Mouse (Mus musculus) hindbrain, embryonic 16.5 days (tissue): Measurements from ENCODE around the gene Acp1. TPM values are rescaled to one million over a fixed set of nuclear protein-coding genes. Genes with fewer than 3 reads are reported as not detected.

Experiments
- ATAC-seq: fragments of 200-750 bp; cut with Nextera tagmentation; 2 replicates; pipeline ENCODE4 v1.8.0; 2017; ENCODE audit warnings: moderate TSS enrichment, moderate library complexity
- H3K27ac ChIP-seq: fragments of 300-500 bp; sonication (generic); 2 replicates; pipeline ENCODE4 v1.5.1; 2014; ENCODE audit warnings: low read depth, mild to moderate bottlenecking, control low read depth, low read length, moderate library complexity
- H3K27me3 ChIP-seq: fragments of 300-500 bp; sonication (generic); replicated peaks from 2 replicates; pipeline ENCODE4 v1.6.1; 2014; ENCODE audit warnings: low read length; ENCODE audit not compliant: control insufficient read depth, insufficient read depth
- H3K36me3 ChIP-seq: fragments of 300-500 bp; sonication (generic); 2 replicates; pipeline ENCODE4 v1.6.1; 2014; ENCODE audit warnings: mild to moderate bottlenecking, low read length, moderate library complexity, mixed read lengths; ENCODE audit not compliant: control insufficient read depth, insufficient read depth
- H3K4me1 ChIP-seq: fragments of 300-500 bp; sonication (generic); 2 replicates; pipeline ENCODE4 v1.6.1; 2014; ENCODE audit warnings: low read depth, low read length; ENCODE audit not compliant: control insufficient read depth, insufficient read depth
- H3K4me2 ChIP-seq: fragments of 300-500 bp; sonication (generic); 2 replicates; pipeline ENCODE4 v1.6.1; 2014; ENCODE audit warnings: mild to moderate bottlenecking, low read length, control low read depth, moderate library complexity
- H3K4me3 ChIP-seq: fragments of 300-500 bp; sonication (generic); 2 replicates; pipeline ENCODE4 v1.5.1; 2014; ENCODE audit warnings: mild to moderate bottlenecking, low read length, control low read depth, moderate library complexity
- H3K9ac ChIP-seq: fragments of 300-500 bp; sonication (generic); 2 replicates; pipeline ENCODE4 v1.6.1; 2014; ENCODE audit warnings: low read depth, mild to moderate bottlenecking, control low read depth, low read length, moderate library complexity
- H3K9me3 ChIP-seq: fragments of 300-500 bp; sonication (generic); 2 replicates; pipeline ENCODE4 v1.6.1; 2014; ENCODE audit warnings: mild to moderate bottlenecking, low read length, moderate library complexity; ENCODE audit not compliant: control insufficient read depth
- WGBS: fragments of 180-500 bp; shearing (Covaris S2); extraction: QIAGEN DNeasy Blood & Tissue Kit; methylation state at CpG from one replicate; pipeline ENCODE4 v1.1.7; 2014; 5-methylcytosine and 5-hydroxymethylcytosine counted together
- polyA plus RNA-seq: library from polyadenylated mRNA; unstranded; fragments of >200 nt; fragmentation: Nextera tagmentation; extraction: Ambion mirVana; gene quantifications from 2 replicates; pipeline ENCODE4 v1.2.1, GENCODE M21; 2015

The Acp1 gene
- 106 and 115 TPM in 2 replicates for polyA plus RNA-seq

DNA sequence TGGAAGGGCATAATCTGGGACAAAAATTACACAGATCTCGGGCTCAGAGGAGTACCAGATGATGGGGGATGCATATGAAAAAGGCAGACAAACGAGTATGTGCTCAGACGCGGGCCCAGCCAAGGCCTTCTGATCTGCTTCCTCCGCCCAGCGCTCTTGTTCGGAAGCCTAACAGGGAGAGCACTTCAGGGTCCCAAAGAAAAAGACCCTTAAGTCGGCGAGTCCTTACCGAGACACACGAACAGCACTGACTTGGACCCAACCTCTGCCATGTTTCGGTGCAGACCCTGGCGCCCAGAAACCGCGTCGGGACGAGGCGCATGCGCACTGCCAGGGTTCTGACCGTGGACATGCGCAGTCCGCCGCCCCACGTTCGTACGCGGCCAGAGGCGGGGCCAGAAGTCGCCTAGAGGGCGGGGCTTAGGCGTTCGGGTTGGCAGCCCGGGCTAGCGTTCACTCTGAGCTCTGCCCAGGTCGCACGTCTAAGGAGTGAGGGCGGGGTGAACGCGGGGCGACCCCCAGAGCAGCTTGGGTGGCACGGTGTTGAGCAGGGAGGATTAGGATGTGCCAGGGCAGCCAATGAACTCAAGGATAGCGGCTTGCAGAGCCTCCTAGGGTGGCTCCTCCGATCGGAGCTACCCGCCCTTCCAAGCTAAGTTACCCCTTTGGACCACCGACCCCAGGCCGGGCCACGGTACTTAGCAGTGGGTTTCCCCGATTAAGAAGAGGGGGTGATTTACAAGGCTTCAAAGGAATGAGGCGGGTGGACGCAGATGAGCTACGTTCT lies at the start of gene Acp1, which contains the start of gene Sh3yl1:
Gene Acp1, minus strand, starts transcription at position 329 of the 787 bp plus-strand sequence.
Gene Sh3yl1, plus strand, starts transcription at position 408 of the 787 bp plus-strand sequence.
- Histone ChIP-seq H3K4me1 (peaks cover 17% of the 10 kb centered on the region), H3K9ac (peak within 1 kb of the TSS; percentile 79), H3K27ac (peak within 1 kb of the TSS; percentile 81), H3K36me3 (no peaks in the 10 kb centered on the region), H3K27me3 (no peaks in the 10 kb centered on the region), H3K9me3 (no peaks in the 10 kb centered on the region), H3K4me2 (peak within 1 kb of the TSS; percentile 85), H3K4me3 (peak within 1 kb of the TSS; percentile 75)
- WGBS = under 1% methylated on average over 52 of the region's 52 CpGs
- peak; percentile 98 for ATAC-seq

- Histone ChIP-seq H3K4me2 (no peak overlapping the region), H3K36me3 (peaks cover 30% of the 10 kb centered on the region)
- 49% methylated on average over 3 of the region's 3 CpGs for WGBS
Observed at GRCm38 (mm10) chr12:30944197-30944596, 32.8 kb upstream of the Acp1 start.

DNA sequence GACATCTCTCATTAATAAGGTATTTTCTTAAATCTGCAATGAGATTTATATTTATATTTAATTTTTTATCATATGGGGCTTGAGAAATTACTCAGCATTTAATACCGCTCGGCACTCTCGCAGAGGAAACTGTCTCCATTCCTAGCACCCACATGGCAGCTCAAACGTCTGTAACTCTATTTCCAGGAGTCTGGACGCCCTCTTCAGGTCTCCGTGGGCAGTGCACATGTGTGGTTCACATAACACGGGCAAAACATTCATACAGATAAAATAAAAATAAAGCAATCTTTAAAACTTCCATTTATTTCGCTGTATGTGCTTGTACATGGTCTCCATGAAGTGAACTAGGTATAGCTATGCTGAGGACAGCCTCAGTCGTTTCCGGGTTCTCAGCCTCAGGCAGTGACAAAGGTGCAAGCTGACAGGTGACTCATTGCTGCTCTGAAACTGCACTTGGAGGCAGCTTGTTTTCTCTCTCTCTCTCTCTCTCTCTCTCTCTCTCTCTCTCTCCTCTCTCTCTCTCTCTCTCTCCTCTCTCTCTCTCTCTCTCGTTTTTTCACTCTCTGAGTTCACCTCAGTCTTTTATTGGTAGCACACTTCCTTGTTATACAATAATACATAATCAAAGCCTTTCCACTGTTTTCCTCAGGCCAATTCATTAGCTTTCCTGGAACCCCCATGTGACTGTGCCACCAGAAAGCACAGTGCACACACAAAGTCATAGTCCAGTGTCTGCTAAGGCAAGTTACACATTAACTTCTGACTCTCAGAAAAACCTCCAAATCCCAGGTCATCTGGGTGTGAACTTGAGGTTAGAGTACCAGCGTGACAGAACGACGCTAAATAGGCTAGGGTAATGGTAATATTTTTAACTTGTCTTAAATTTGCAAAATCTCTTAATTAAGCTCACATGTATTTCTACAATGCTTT lies 31.9 kb upstream of the Acp1 start:
- no peak overlapping the region for H3K4me2 ChIP-seq
- H3K27me3 ChIP-seq = no peaks in the 10 kb centered on the region
- H3K27ac ChIP-seq = no peak overlapping the region
- ATAC-seq = no peak
- no peak overlapping the region for H3K9ac ChIP-seq
- H3K9me3 ChIP-seq = no peaks in the 10 kb centered on the region
- WGBS = 91% methylated on average over 14 of the region's 14 CpGs
- peaks cover 31% of the 10 kb centered on the region for H3K36me3 ChIP-seq
- H3K4me1 ChIP-seq = no peaks in the 10 kb centered on the region
- no peak overlapping the region for H3K4me3 ChIP-seq

More at GRCm38 (mm10) chr12:30944197-30944596, 32.8 kb upstream of the Acp1 start:
- no peaks in the 10 kb centered on the region for H3K27me3 ChIP-seq
- no peaks in the 10 kb centered on the region for H3K9me3 ChIP-seq
- no peak for ATAC-seq
- no peaks in the 10 kb centered on the region for H3K4me1 ChIP-seq
- H3K27ac ChIP-seq = no peak overlapping the region
- H3K9ac ChIP-seq = no peak overlapping the region
- H3K4me3 ChIP-seq = no peak overlapping the region

DNA sequence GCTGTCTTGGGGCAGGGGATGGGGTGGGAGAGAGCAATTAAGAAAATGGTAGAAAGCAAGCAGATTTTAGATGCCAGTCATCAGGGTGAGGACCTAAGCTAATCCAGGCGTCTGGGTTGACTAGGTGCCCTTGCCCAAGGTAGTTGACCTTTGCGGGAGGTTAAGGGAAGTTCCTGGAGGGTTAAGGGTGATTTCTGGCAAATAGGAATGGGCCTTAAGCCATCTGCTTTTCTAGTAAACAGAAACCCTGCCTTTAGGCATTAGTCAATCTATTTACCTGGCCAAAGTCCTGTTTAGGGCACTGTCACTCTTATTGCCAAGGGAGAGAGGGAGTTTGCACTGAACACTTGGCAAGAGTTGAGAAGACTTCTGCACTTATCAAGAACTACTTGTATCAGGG lies 25.5 kb upstream of the Acp1 start:
- no peak overlapping the region for H3K4me2 ChIP-seq
- 87% methylated on average over 2 of the region's 2 CpGs for WGBS
- H3K27me3 ChIP-seq = no peaks in the 10 kb centered on the region
- no peaks in the 10 kb centered on the region for H3K4me1 ChIP-seq
- H3K9ac ChIP-seq = no peak overlapping the region
- H3K36me3 ChIP-seq = peaks cover 9% of the 10 kb centered on the region
- H3K9me3 ChIP-seq = no peaks in the 10 kb centered on the region
- no peak for ATAC-seq
- no peak overlapping the region for H3K27ac ChIP-seq
- no peak overlapping the region for H3K4me3 ChIP-seq

GRCm38 (mm10) chr12:30933299-30933698 lies 21.9 kb upstream of the Acp1 start:
- Histone ChIP-seq H3K4me2 (no peak overlapping the region), H3K4me3 (no peak overlapping the region), H3K4me1 (no peaks in the 10 kb centered on the region), H3K36me3 (no peaks in the 10 kb centered on the region; the same call in 1 of the 2 replicates), H3K9ac (no peak overlapping the region), H3K27ac (no peak overlapping the region), H3K9me3 (no peaks in the 10 kb centered on the region), H3K27me3 (no peaks in the 10 kb centered on the region)
- 73% methylated on average over 2 of the region's 2 CpGs for WGBS
- no peak for ATAC-seq

GRCm38 (mm10) chr12:30928182-30928581 lies 16.8 kb upstream of the Acp1 start:
- H3K27me3 ChIP-seq = no peaks in the 10 kb centered on the region
- no peak overlapping the region for H3K27ac ChIP-seq
- 88% methylated on average over 6 of the region's 6 CpGs for WGBS
- ATAC-seq = no peak
- H3K4me3 ChIP-seq = no peak overlapping the region
- no peak overlapping the region for H3K4me2 ChIP-seq
- no peaks in the 10 kb centered on the region for H3K4me1 ChIP-seq
- H3K9ac ChIP-seq = no peak overlapping the region
- H3K9me3 ChIP-seq = no peaks in the 10 kb centered on the region
- peaks cover 11% of the 10 kb centered on the region for H3K36me3 ChIP-seq

DNA sequence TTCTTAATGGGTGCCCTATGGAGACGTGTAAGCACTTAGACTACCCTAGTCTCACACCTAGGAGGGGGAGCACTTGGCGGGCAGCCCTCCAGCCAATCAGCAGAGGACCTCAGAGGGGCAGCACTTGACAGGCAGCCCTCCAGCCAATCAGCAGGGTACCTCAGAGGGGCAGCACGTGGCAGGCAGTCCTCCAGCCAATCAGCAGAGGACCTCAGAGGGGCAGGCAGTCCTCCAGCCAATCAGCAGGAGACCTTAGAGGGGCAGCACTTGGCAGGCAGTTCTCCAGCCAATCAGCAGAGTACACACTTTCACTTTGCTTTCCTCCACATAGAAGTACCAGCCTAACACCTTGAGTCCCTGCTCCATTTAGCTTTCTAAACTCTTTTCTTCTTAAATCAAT lies 11.0 kb upstream of the Acp1 start:
- no peak overlapping the region for H3K4me2 ChIP-seq
- H3K27ac ChIP-seq = no peak overlapping the region
- ATAC-seq = no peak
- no peaks in the 10 kb centered on the region for H3K4me1 ChIP-seq
- H3K36me3 ChIP-seq = peaks cover 11% of the 10 kb centered on the region
- no peaks in the 10 kb centered on the region for H3K27me3 ChIP-seq
- WGBS = 90% methylated on average over 3 of the region's 3 CpGs
- no peak overlapping the region for H3K4me3 ChIP-seq
- no peaks in the 10 kb centered on the region for H3K9me3 ChIP-seq
- H3K9ac ChIP-seq = no peak overlapping the region

DNA sequence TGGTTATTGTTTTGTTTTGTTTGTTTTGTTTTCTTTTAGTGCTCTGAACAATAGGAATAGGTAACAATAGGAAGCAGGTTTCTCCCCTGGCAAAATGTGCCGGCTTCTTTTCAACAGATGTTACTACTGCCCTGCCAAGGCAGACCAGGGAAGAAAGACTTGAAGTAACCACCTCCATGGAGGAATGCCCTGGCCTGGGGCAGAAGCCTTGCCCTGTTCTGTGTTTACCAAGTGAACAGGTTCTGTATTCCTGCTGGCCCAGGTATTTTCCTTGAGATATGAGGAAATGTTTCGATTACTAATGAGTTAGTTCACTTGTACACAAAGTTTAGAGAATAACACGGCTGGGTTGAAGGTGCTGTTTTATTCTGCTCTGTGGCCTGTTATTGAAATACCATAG lies 1.5 kb upstream of the Acp1 start:
- Histone ChIP-seq H3K4me1 (peaks cover 17% of the 10 kb centered on the region), H3K4me3 (peak overlapping the region; percentile 75), H3K9me3 (no peaks in the 10 kb centered on the region), H3K27ac (no peak overlapping the region), H3K27me3 (no peaks in the 10 kb centered on the region), H3K36me3 (no peaks in the 10 kb centered on the region), H3K4me2 (peak overlapping the region; percentile 82), H3K9ac (peak overlapping the region; percentile 79; the same call in 1 of the 2 replicates)
- ATAC-seq = no peak
- WGBS = 62% methylated on average over 3 of the region's 3 CpGs

DNA sequence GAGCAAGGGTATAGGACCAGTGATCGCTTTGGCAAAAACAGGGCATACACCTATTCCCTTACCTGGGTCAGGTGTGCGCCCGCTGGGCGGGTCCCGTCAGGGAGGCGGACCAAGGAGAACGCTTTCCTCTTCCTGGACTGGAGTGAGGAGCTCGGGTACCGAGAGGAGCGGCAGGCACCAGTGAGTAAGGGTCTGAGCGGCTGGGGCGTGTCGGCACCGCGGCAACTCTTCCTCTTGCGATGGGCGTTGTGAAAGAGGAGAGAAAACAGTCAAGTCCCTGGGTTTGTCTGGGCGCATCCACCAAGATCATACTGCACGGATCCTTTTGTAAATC lies 626 bp upstream of the Acp1 start:
- ATAC-seq = peak; percentile 75; the same call in 1 of the 2 replicates
- H3K9me3 ChIP-seq = no peaks in the 10 kb centered on the region
- peak overlapping the region; percentile 79 for H3K9ac ChIP-seq
- peak overlapping the region; percentile 82 for H3K4me2 ChIP-seq
- no peaks in the 10 kb centered on the region for H3K27me3 ChIP-seq
- WGBS = 0% methylated on average over 19 of the region's 19 CpGs
- H3K4me3 ChIP-seq = peak overlapping the region; percentile 75
- H3K36me3 ChIP-seq = no peaks in the 10 kb centered on the region
- H3K4me1 ChIP-seq = peaks cover 17% of the 10 kb centered on the region
- H3K27ac ChIP-seq = peak overlapping the region; percentile 81
